Mouse (Mus musculus) brain, adult 2 months (tissue): ENCODE measurements at regions not wholly inside any gene's neighbourhood (a gene's known extent, or its start where the extent isn't known, plus 50 kb on each side); places are given as distances from the start of the nearest gene placed in this dataset.

Experiments
- DNase-seq: peaks from one replicate; pipeline ENCODE4 v3.0.0; 2011; ENCODE audit warnings: low read depth, low spot score

DNA sequence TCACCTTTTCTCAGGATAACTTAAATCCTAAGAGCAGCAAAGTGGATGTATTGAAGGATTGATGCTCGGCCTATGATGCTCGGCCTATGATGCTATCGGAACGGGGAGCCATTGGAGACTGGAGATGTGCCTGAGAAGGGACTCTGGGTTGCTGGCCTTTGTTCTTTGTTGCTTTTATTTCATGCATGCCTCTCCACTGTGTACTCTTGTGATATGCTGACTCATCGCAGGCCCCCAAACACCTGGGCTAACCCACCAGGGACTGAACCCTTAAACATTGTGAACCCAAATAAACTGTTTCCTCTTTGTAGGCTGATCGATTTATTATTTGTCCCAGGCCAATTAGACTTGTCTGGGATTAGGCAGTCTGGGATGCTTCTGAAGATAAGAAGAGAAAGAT, 61.9 kb downstream of the Pdcl3 start:
- DNase-seq = no peak

DNA sequence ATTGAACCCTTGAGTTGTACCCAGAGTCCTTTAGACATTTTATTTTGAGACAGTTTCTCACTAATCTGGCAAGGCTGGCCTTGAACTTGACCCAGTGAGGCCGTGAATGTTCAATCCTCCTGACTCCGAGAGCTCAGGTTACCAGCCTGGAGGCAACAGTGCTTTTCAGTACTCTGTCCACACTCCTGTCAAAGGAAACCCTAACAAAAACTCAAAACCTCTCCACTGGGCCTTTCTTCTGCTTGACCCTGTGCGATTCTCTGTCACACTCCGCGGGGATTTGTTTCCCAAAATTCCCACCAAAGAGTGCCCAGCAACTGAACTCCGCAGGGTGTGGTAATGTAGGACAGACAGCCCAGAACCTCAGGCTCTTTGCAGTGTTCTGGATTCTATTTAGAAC, 71.9 kb downstream of the Pdcl3 start:
- DNase-seq = peak; percentile 27

DNA sequence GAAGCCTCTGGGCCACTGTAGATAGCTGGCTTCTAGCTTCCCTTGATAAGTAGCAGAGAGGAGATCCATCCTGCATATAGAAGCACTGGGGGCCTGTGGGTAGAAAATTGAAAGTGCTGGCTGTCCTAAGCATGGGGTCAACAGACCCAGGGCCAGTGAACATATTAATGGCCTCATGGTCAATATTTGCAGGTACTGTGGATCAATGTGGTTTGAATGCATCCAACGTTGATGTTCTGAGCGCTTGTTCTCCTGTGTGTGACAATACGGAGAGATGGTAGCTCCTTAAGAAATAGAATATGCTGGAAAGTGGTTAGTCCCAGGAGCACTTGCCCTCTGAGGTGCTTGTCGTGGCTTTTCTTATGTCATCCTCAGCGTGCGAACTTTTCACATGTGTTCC, 77.1 kb downstream of the Pdcl3 start:
- DNase-seq = no peak

DNA sequence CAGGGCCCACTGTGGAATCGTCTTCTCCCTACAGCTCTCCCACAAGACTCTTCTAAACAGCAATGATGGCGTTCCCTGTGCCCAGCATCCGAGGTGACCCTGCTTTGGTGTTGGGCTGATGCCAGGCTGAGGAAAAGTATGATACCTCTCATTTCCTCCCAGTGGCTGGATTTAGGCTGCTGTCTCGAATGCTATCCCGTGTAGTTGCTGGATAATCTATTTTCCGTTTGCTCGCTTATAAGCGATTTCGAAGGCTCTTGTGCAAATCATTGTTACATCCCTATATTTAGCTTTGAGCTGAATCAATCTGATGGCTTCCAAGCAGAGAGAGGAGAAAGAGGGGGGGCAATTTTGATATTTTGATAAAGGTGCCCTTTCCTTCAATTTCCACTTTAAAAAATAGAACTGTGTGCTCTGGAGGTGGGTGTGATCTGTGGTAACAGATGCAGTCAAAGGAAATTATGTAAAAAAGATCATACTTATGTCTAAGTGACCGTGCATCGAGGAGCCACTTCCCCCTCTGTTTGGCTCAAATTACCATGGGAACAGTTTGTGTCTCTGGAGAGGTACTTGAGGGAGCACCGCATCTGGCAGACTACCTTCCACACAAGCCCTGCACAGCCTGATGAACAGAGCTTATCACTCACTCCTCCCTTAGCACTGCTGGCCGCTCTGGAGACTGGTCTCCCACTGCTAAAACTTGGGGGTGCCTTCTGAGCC, 78.4 kb downstream of the Pdcl3 start:
- peak; percentile 89 for DNase-seq

DNA sequence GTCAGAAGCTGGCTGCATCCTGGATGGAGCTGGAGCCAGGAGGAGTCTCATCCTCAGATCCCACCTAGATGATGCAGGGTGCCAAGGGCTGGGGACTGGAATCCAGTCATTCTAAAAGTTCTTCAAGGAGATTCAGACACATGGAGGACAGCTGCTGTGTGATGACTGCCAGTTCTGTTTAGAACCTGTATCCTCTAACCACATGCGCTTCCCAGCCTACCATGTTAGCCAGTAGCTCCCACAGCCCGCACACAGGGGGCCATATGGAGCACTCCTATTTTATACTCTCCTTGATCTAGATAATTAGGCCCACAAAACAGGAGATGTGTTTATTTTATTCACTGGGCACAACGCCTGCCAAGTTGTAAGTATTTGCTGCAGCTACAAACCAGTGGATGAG, 79.4 kb downstream of the Pdcl3 start:
- DNase-seq = peak; percentile 80

DNA sequence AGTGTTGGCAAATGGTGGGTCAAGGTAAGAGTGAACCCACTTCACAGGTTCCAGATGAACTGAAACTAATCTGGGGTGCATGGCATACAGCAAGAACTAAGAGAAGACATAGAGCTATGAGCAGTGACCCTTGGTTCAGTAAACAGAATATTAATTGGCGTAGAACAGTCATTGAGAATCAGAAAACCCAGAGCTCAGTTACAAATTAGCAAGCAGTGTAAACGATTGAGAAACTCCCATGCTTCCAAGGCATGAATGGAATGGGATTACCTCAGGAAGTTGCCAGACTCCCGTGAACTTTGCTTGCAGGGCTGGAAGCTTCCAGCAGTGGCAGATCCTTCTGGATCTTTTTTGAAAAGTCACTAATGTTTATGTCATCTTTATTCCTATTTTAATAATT, 82.5 kb downstream of the Pdcl3 start:
- no peak for DNase-seq

DNA sequence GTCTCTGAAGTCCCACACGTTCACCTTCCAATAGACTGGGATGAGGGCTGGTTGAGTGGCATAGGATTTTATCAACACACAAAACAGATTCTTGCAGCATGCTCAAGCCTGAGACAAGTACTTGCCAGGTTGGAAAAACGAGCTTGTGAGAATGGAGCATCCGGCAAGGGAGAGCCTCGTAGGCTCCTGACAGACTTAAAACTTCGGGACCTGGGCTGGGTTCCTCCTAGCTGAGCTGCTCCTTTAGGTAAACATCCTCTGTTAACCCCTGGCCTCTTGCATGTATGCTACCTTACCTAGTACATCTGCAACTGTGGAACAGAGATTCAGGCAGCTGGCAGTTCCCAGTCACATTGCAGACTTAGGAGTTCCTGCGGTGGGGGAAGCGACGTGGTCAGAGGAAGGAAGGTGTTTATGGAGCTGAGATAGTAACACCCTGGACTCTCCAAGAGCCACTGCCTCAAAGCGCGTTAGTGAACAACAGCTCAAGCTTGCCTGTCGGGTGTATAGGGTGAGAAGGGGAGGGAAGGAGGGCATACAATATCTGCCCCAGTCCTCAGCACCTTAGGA, 83.8 kb downstream of the Pdcl3 start:
- DNase-seq = no peak

DNA sequence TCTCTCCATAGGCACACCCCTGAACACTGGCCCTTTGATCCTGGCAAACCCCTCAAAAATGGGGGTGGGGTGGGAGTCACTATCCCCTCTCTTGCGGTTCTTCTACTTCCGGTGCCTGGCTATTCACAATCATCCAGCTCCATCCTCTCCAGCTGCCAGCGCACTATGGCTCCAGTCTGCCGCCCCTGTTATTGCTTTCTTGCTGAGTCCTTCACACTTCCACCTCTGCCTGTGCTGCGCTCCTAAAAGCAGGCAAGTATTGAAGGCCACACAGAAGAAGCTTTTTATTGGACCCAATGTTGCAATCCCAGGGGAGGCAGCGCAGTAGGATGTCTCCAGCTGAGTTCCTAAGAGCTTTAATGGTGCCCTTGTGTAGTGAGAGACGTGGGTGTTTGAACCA, 84.3 kb downstream of the Pdcl3 start:
- DNase-seq = peak; percentile 36

DNA sequence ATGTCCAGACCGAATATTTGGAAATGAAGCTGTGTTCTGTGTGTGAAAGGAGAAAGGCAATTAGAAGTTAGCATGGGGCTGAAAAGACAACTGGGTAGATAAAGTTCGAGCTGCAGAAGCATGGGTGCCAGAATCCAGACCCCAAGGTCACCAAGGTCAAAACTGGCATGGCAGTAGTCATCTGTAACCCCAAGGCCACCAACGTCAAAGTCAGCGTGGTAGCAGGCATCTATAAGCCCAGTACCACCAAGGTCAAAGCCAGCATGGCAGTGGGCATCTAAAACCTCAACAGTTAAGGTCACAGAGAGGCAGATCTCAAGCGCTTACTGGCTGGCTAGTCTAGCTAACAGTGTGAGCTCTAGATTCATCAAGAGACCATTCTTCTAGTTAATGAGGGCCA, 90.6 kb downstream of the Pdcl3 start:
- DNase-seq = no peak

DNA sequence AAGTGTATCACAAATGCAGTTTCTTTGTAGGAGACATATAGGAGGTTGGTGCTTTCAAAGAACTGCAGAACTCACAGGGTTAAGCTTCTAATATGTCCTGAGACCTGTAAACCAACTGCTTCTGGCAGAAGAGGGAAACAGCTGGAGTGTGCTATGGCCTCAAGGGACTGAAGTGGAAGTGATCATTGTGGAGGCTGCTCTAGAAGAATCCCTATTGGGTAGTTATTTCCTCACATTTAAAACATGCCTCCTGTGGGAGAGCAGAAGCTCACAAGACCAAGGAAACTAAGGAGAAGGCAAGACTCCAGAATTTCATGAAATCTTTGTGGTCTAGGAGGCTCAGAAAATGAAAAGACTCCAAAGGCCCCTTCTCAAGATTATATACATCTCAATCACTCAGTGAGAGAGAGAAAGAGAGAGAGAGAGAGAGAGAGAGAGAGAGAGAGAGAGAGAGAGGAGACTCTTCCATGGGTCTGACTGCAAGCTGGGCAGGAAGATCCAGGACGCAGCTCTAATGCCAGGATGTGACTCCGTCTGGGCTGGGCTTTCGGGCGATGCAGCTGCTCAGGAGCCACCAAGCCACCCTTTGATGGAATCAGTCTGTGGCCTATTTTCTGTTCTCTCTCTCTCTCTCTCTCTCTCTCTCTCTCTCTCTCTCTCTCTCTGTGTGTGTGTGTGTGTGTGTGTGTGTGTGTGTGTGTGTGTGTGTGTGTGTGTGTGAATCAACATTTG, 93.3 kb downstream of the Pdcl3 start:
- DNase-seq = no peak

DNA sequence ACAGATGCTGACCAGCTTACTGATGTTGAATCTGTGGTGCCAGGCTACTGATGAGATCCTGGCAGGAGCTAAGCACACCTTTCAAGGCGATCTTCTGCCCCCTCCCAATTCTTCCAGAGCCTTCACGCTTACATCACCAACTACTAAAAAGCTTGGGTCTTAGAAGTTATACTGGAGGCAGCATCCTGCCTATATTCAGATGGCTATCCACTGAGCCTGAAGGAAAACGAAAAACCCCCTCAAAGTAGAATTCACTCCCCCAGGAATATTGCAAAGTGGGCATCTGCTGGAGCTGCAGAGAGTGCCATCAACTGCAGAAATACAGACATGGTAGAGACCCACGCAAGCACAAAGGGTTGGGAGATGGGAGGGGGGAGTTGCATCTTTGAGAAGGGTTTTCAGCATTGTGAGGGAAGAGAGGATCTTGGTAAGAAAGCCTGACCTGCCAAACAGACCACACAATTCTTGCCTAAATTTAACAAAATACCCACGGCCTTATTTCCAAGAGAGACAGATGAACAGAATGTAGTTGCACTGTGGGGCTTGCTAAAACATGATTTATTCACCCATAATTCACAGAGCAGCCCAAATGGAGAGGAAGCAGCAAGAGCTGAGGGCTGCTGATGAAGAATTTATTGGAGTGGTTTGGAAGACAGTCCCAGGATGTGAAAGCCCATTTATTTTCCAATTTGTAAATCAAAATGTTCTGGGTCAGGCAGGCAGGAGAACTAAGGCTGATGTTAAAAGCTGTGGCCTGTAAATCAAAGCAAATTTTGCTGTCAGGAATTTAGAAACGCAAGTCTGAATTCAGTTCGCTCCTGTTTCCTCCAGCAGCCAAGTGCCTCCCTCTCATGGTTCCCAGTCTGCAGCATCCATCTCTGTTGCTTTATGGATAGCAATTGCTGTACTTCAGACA, 98.8 kb downstream of the Pdcl3 start:
- peak; percentile 76 for DNase-seq

DNA sequence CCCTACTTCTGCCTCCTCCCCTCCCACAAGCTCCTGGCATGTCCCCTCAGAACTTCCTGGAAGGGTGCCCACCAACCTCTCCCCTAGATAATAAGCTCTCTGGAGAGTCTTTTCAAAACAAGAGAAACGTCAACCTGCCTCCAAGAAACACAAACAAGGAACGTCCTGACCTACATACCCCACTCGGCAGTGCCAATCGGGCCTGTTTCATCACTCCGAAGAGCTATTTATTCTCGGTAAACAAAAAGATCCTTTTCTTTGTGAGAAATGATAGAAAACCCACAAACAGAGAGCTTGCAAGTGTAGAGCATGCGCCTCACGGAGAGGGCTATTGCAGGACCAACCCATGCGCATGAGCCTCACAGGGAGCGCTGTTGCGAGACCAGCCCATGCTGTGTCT, 100.9 kb downstream of the Pdcl3 start:
- DNase-seq = peak; percentile 68

DNA sequence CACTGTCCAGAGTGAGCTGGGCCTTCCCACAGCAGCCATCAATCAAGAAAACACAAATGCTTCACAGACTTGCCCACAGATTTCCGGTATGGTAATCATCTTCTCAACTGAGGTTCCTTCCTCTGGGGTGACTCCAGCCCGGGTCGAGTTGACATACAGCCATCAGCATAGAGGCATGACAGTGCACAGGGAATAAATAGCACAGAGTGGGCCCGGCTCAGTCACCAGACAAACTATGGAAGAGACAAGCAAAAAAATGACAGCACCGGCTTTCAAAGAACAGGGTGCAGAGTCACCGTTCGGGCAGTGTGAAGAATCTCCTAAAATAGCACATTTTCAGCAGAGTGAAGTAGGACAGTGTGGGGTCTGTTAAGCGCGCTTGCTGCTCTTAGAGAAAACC, 103.7 kb upstream of the Npas2 start:
- peak; percentile 69 for DNase-seq

DNA sequence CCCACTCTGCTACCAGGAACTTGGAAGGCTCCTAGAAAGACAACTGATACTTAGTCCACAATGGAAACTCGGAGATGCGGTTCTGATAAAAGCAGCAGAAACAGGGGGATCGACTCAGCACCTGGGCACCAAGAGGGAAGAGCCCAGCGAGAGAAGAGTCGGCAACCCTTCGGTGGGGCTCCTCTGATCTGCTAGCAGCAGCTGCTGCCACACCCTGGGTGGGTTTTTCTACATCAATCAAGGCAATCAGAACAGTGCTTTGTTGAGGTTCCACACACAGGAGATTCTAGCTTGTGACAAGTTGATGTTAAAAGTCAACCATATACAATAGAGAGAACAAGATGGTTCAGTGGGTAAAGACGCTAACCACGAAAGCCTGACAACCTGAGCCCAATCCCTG, 102.4 kb upstream of the Npas2 start:
- no peak for DNase-seq

DNA sequence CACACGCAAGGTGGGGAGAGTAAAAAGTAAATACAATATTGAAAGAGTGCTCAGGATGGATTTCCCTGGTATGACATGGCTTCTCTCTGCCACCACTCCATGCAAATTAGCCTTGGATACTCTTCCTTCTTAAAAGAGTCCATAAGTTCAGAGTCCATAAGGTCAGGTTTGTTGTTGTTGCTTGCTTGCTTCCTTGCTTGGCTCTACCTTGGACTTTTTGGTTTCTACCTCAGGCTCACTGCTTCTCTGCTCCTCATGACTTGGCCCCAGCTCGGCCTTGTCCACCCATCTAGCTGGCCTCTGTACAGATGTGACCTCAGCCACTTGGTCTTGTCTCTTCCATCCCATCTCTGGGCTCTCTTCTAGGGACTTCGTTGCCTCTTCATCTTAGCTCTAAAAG, 101.9 kb upstream of the Npas2 start:
- no peak for DNase-seq

DNA sequence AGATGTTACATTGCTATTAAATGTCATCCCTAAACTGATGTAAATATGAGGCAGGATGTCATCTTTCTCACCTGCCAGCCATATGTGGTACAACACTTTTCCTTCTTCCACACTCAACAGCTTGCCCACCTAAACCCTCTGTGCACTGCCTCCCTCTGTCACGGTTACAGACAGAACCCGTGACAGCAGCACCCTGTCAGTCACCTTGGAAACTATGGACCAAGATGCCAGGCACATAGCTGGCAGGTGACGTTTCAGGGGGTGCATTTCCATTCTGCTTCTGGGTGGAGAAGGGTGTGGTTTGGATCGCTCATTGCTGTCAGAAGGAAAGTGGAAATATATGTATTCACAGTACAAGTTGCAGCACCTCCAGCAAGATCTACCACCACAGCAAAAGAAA, 100.2 kb upstream of the Npas2 start:
- peak; percentile 55 for DNase-seq

DNA sequence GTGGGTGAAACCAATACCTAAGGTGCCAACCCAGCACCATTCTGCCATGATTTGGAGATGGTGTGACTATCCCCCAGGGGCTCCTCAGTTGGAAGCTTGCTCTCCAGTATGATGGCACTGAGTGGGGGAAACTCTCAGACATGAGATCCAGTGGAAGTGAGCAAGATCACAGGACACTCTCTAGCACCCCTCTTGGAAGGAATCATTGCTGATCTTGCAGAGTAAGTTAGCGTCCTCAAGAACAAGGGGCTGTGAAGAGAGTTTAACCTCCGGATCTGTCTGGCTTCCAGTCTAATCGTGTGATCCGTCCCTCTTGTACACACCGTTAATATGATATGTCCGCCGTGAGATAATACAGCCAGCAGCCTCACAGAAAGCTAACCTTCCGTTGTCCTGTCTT, 99.5 kb upstream of the Npas2 start:
- DNase-seq = no peak

DNA sequence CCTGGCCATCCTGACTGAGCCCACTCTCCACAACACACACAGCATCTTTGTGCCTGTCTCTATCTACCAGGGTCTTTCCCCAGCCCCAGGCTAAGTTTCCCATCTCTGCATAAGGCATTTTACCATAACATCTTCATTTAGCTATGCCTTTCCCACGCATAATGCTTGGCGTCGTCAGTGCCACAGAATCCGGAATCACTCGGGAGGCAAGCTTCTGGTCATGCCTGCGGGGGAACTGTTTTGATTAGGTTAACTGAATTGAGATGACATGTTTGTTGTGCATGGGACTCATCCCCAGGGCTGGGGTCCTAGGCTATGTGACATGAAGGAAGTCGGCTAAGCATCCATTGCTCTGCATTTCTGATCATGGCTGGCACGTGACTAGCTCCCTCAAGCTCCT, 97.6 kb upstream of the Npas2 start:
- peak; percentile 36 for DNase-seq

DNA sequence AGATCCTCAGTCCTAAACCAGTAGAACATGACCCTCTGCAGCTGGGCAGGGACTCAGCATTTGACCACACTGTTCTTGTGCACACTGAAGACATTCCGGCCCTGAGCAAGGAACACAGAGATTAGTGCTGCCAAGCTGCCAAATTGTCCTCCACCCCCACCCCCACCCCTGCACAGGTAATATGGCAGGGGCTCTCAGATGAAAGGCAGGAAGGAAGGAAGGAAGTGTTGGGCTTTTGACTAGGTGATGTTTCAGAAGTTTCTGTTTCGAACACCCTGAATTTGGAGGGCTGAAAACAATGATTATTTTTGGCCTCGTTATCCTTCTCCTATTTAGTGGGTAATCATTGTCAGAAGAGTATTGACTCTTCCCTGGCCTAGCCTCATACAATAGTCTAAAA, 96.8 kb upstream of the Npas2 start:
- DNase-seq = no peak

DNA sequence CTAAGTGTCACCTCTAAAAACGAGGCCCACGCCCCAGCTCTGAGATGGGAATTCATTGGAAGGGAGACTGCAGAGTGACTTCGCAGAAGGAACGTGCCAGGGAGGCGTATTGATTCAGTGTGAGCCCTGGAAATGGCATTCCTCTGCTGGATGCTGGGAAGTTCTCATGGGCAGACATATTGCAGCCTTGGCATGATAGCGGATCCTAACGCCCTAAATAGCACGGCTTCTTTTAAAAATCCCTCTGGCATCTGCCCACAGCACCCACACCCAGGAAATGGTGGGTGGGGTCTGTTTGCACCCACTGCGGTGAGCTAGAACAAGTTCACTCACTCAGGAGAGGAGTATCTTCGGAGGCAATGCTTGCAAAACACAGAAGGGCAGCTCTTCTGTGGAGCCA, 96.0 kb upstream of the Npas2 start:
- peak; percentile 92 for DNase-seq

DNA sequence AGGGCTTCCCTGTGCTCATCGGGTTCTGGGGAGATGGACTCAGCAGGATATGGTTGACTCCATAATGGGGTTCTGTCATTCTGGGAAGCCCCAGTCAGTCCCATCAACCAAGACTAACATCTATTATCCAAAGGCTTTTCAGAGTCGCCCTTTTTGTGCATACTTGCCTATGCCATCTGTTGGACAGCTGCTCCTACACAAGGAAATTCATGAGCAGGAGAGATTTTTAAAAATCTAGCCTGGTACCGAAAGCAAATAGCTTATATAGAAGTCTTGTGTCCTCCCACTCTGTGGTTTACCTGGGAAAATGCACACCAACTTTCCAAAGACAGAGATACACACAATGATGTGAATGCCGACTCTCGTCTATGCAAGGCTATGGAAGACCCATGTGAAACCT, 95.4 kb upstream of the Npas2 start:
- peak; percentile 62 for DNase-seq

DNA sequence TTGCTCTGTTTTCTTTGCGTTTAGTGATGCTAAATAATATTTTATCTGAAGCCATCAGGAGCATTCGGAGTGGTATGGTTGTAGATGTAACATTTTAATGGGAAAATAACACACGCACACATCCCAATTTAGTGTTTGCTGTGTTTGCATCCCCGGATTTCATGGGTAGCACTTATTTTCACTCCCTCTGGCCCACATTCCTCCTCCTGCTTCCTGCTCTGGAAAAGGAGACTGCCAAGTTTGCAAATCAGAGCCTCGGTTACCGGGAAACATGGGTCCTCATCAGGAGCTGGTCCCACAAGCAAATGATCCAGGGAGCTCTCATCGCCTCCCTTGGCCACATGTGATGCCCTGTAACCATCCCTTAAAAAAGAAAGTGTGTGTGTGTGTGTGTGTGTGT, 94.3 kb upstream of the Npas2 start:
- peak; percentile 71 for DNase-seq
